Mouse (Mus musculus) stomach, postnatal 0 days (tissue): Measurements from ENCODE around the gene Lhx4.
A peak's percentile ranks its signal among the peaks of the same experiment; 100 is the strongest.

Experiments
- CTCF ChIP-seq: IDR thresholded peaks from 2 replicates; pipeline ENCODE4 v1.5.1; 2016; ENCODE audit warnings: antibody characterized with exemption, low read depth, mild to moderate bottlenecking, moderate library complexity
- EP300 ChIP-seq: optimal IDR thresholded peaks from 2 replicates; pipeline ENCODE3; 2016; ENCODE audit warnings: antibody characterized with exemption

- TF ChIP-seq CTCF (peak; percentile 66), EP300 (no peak)
Measured at GRCm38 (mm10) chr1:155791919-155792318, 40.4 kb upstream of the Lhx4 start.
